Mouse (Mus musculus): ENCODE results near the gene Drd1. TPM values are rescaled to one million over a fixed set of nuclear protein-coding genes. Genes with fewer than 3 reads are reported as not detected.

The Drd1 gene
- polyA plus RNA-seq, 1 experiment from 2014 or later = 0.18 TPM

- Histone ChIP-seq H3K27me3 (replicated peaks) (no peaks in the 10 kb centered on the region), H3K4me3 (replicated peaks) (peak overlapping the region; percentile 84), H3K4me1 (peaks cover 3% of the 10 kb centered on the region; the same call in 1 of the 2 replicates), H3K9me3 (no peaks in the 10 kb centered on the region), H3K4me2 (peak overlapping the region; percentile 64), H3K27ac (peak overlapping the region; percentile 87), H3K36me3 (no peaks in the 10 kb centered on the region), H3K9ac (peak overlapping the region; percentile 84)
- ATAC-seq (ENCODE audit: insufficient read depth, low FRiP score, low read depth) = peak; percentile 15; the same call in 1 of the 2 replicates
- WGBS = 25% methylated on average over 10 of the region's 10 CpGs
Measured at GRCm38 (mm10) chr13:54072526-54073057, 17.1 kb upstream of the Drd1 start.

DNA sequence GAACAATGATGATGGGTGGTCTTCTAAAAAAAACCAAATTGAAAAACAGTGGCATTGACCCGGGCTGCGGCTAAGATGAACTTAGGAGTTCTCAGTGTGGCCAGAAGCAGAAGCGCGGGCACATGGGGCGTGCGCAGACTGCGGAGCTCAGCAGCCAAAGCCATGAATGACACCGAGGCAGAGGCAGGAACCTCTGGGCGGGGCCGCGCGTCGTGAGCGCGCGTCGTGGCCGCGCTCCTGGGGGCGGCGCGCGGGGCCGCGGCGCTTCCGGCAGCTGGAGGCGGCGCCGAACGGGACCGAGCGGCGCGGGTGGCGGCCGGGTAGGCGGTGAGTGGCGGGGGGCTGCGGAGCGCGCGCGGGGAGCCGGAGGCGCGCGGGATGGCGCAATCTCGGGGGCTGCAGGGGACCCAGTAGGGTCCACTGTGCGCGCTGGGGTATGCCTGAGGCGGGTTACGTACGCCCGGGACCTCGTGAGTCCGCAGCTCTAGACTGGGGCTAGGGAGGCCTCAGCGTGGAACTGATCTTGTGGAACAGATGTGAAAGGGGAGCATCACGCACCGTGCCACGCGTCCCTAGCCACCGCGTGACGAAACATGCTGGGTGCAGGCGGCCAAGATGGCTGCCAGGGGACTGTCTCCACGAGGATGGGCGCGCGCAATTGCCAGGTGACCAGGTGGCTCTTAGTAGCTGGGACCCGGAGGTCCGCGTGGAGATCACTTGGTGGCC lies 16.3 kb upstream of the Drd1 start, which contains the start of gene Sfxn1:
Gene Sfxn1 (plus strand): TSS at position 264 of the 726 bp plus-strand sequence.
- Histone ChIP-seq H3K27me3 (replicated peaks) (no peaks in the 10 kb centered on the region), H3K4me1 (peaks cover 3% of the 10 kb centered on the region; the same call in 1 of the 2 replicates), H3K4me2 (peak within 1 kb of the TSS; percentile 64), H3K36me3 (no peaks in the 10 kb centered on the region), H3K27ac (peak within 1 kb of the TSS; percentile 87), H3K4me3 (replicated peaks) (peak within 1 kb of the TSS; percentile 84), H3K9ac (peak within 1 kb of the TSS; percentile 84), H3K9me3 (no peaks in the 10 kb centered on the region)
- WGBS = under 1% methylated on average over 73 of the region's 74 CpGs
- ATAC-seq (ENCODE audit: insufficient read depth, low FRiP score, low read depth) = peak; percentile 83

DNA sequence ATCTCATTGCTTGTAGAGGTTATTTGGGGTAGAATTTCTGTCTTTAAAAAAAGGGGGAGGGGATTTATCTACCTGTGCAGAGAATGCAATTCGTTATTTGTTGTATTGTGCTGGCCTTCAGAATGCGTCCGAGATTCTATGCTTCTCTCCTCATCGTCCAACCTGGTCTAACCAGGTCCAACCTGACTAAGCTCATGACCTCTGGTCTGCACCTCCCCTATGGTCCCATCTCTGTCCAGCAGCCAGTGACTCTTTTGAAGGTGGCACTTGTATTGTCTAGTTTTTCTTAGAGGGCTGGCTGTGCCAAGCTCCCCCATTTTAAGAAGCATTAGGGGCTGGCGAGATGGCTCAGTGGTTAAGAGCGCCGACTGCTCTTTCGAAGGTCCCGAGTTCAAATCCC lies 15.5 kb upstream of the Drd1 start:
- no peak overlapping the region for H3K9ac ChIP-seq
- no peaks in the 10 kb centered on the region for H3K27me3 ChIP-seq (replicated peaks)
- no peaks in the 10 kb centered on the region for H3K36me3 ChIP-seq
- no peak for ATAC-seq (ENCODE audit: insufficient read depth, low FRiP score, low read depth)
- H3K4me3 ChIP-seq (replicated peaks) = no peak overlapping the region
- H3K27ac ChIP-seq = no peak overlapping the region
- 94% methylated on average over 9 of the region's 9 CpGs for WGBS
- peaks cover 3% of the 10 kb centered on the region; the same call in 1 of the 2 replicates for H3K4me1 ChIP-seq
- no peak overlapping the region for H3K4me2 ChIP-seq
- no peaks in the 10 kb centered on the region for H3K9me3 ChIP-seq

DNA sequence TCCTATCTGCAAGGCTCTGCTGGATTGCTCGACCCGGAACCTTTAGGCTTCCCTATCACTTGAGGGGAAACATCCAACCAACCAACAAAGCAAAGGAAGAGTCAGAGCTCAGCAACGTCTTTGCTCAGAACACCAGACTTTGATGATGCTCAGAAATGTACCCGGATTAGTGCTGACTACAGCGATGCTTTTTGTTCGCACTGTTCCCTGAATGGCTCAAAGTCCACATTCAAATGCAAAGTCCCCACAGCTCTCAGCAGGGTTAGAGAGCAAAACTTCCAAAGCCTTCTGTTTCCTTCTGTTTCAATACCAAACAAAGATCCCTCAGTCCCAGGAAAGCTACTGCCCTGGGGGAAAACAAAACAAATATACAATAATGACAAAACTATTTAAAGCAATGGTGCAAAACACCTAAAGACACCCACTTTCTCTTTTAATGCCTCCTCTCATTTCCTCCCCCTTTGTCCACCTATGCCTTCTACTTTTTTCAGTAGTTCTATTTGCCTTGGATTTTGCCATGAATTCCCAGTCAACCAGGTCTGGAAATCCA lies 12.2 kb upstream of the Drd1 start:
- Histone ChIP-seq H3K27ac (no peak overlapping the region), H3K4me3 (replicated peaks) (no peak overlapping the region), H3K4me2 (no peak overlapping the region), H3K9ac (no peak overlapping the region), H3K27me3 (replicated peaks) (no peaks in the 10 kb centered on the region), H3K4me1 (no peaks in the 10 kb centered on the region; the same call in 1 of the 2 replicates), H3K9me3 (no peaks in the 10 kb centered on the region), H3K36me3 (no peaks in the 10 kb centered on the region)
- 43% methylated on average over 6 of the region's 6 CpGs for WGBS
- no peak for ATAC-seq (ENCODE audit: insufficient read depth, low FRiP score, low read depth)

DNA sequence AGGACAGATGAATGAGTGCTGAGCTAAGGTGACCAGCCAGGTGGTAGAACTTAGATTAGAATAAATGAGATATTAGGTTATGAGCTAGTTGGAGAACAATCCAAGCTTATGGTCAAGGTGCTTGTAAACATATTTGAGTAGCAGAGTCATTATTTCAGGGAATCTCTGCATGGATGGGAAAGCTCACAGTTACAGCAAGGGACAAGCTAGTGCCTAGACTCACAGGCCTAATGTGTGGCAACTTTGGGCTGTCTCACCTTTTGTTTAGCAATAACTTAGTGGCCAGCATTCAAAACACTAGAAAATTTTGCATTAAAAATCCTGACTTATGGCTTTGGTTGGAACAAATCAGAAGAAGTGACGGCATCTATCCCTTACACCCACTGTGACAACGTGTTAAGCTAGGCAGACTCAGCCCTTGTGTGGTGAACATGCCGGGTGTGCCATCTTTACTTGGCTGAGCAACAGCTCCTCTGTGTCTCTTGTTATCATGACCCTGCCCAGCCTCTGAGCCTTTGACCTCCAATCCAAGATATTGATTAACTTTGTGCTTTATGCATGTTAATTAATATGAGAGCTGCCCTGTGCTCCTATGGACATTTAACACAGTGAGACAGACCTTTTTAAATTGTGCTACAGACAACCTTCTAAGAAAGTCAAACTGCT lies 10.7 kb upstream of the Drd1 start:
- no peak for ATAC-seq (ENCODE audit: insufficient read depth, low FRiP score, low read depth)
- no peak overlapping the region for H3K4me3 ChIP-seq (replicated peaks)
- no peaks in the 10 kb centered on the region for H3K9me3 ChIP-seq
- WGBS = 81% methylated on average over 3 of the region's 3 CpGs
- H3K4me1 ChIP-seq = no peaks in the 10 kb centered on the region
- H3K27me3 ChIP-seq (replicated peaks) = no peaks in the 10 kb centered on the region
- H3K9ac ChIP-seq = no peak overlapping the region
- no peak overlapping the region for H3K27ac ChIP-seq
- H3K4me2 ChIP-seq = no peak overlapping the region
- H3K36me3 ChIP-seq = no peaks in the 10 kb centered on the region

GRCm38 (mm10) chr13:54063292-54063691 lies 7.8 kb upstream of the Drd1 start:
- Histone ChIP-seq H3K36me3 (no peaks in the 10 kb centered on the region), H3K4me1 (no peaks in the 10 kb centered on the region), H3K27me3 (replicated peaks) (no peaks in the 10 kb centered on the region), H3K4me3 (replicated peaks) (no peak overlapping the region), H3K27ac (no peak overlapping the region), H3K9me3 (no peaks in the 10 kb centered on the region), H3K4me2 (no peak overlapping the region), H3K9ac (no peak overlapping the region)
- ATAC-seq (ENCODE audit: insufficient read depth, low FRiP score, low read depth) = no peak
- 5% methylated on average over 3 of the region's 3 CpGs for WGBS

DNA sequence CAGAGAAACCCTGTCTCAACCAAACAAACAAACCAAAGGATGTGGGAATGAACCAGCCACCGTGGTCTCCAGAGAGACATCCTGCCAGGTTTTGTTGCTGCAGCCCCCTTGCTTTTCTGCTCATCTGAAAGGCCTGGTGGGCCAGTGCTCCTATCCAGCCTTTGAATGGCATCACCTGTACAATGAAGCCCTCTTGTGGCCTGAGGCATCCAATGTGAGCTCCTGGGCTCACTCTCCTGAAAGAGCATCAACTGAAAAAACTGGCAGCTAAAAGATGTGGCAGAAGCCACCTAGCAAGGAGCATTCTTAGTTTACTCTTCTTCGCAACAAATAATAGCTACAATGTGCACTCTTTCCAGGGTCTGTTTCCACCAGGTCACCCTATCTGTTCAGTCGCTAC lies 6.6 kb upstream of the Drd1 start:
- WGBS = 83% methylated on average over 3 of the region's 3 CpGs
- no peak overlapping the region for H3K4me2 ChIP-seq
- H3K4me1 ChIP-seq = no peaks in the 10 kb centered on the region
- no peaks in the 10 kb centered on the region for H3K36me3 ChIP-seq
- H3K9ac ChIP-seq = no peak overlapping the region
- ATAC-seq (ENCODE audit: insufficient read depth, low FRiP score, low read depth) = no peak
- H3K4me3 ChIP-seq (replicated peaks) = no peak overlapping the region
- no peak overlapping the region for H3K27ac ChIP-seq
- H3K9me3 ChIP-seq = no peaks in the 10 kb centered on the region
- H3K27me3 ChIP-seq (replicated peaks) = no peaks in the 10 kb centered on the region

DNA sequence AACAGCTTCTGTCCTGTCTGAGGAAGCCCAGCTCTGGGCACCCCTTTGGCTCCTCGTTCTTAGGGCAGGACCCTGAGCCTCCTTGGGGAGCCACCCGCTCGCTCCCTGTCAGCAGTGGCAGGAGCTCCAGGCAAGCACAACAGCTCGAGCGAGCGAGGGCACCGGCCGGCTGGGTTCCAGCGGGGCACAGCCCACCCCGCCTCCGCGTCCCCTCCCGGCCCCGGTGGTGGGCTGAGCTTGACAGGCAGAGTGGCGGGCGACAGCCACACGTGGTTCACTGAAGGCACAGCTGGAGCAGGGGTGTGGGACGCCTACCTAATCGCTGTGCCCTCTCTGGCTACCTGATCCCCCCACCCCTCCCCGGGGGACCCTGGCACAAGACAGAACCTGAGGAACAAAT lies 543 bp downstream of the Drd1 start:
- no peaks in the 10 kb centered on the region for H3K4me1 ChIP-seq
- H3K27ac ChIP-seq = no peak overlapping the region
- no peaks in the 10 kb centered on the region for H3K9me3 ChIP-seq
- WGBS = under 1% methylated on average over 20 of the region's 20 CpGs
- H3K36me3 ChIP-seq = no peaks in the 10 kb centered on the region
- H3K27me3 ChIP-seq (replicated peaks) = peaks cover 22% of the 10 kb centered on the region
- H3K4me2 ChIP-seq = peak overlapping the region; percentile 95
- no peak overlapping the region for H3K9ac ChIP-seq
- ATAC-seq (ENCODE audit: insufficient read depth, low FRiP score, low read depth) = no peak
- H3K4me3 ChIP-seq (replicated peaks) = peak overlapping the region; percentile 45

DNA sequence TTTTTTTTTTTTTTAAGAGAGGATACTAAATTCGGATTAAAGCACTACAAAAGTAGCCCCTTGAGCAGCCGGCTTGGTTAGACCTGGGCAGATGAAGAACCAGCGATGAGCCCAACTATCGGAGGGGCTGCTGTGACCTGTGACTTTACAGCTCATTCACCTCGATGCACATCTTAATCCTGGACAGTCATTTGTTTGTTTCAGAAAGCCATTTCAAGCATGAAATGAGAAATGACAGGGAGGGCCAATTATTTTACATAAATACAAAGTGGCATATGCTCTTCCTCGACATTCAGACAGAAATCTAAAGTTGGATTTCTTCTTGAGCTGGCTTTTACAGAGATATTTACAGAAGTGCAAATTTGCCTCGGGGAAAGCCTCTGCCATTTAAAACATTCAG lies 3.9 kb downstream of the Drd1 start:
- no peak overlapping the region for H3K27ac ChIP-seq
- peaks cover 22% of the 10 kb centered on the region for H3K27me3 ChIP-seq (replicated peaks)
- no peak overlapping the region for H3K9ac ChIP-seq
- H3K4me2 ChIP-seq = no peak overlapping the region
- no peak for ATAC-seq (ENCODE audit: insufficient read depth, low FRiP score, low read depth)
- no peak overlapping the region for H3K4me3 ChIP-seq (replicated peaks)
- H3K9me3 ChIP-seq = no peaks in the 10 kb centered on the region
- no peaks in the 10 kb centered on the region for H3K36me3 ChIP-seq
- no peaks in the 10 kb centered on the region for H3K4me1 ChIP-seq
- WGBS = 62% methylated on average over 7 of the region's 7 CpGs

DNA sequence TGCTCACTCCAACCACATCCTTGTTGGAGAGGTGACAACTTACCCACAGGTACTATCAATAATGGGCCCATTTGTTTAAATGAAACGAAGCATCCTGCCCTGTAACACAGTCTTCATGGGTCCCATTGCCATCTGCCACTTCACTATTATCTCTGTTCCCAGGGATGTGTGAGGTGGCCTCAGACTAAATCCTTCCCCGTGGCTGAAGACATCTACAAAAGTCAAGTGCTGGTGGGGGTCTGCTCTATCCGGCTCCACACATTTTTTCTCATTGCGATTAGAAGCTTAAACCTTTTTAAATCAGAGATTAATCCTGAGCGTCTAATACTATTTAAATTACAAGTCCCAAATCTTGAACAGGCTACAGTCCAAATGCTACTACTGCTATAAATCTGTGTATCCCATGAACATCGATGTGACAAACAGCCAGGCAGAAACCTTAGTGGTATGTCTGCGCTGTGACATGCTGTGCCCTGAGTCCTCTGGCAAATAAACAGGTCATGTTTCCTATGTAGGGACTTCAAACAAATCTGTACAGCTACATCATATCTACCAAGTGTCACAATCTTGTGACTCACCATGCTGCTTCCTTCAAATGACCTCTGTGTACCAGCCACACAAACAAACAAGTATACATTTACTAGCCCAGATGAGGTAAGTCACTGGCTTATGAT lies 6.7 kb downstream of the Drd1 start:
- WGBS = 80% methylated on average over 7 of the region's 7 CpGs
- ATAC-seq (ENCODE audit: insufficient read depth, low FRiP score, low read depth) = no peak

GRCm38 (mm10) chr13:54040256-54040655 lies 15.2 kb downstream of the Drd1 start:
- no peak overlapping the region for H3K4me2 ChIP-seq
- no peak overlapping the region for H3K4me3 ChIP-seq (replicated peaks)
- no peaks in the 10 kb centered on the region for H3K9me3 ChIP-seq
- no peak overlapping the region for H3K27ac ChIP-seq
- no peaks in the 10 kb centered on the region for H3K36me3 ChIP-seq
- no peaks in the 10 kb centered on the region for H3K27me3 ChIP-seq (replicated peaks)
- WGBS = 87% methylated on average over 2 of the region's 2 CpGs
- no peaks in the 10 kb centered on the region for H3K4me1 ChIP-seq
- H3K9ac ChIP-seq = no peak overlapping the region
- no peak for ATAC-seq (ENCODE audit: insufficient read depth, low FRiP score, low read depth)

More for the DNA sequence above, 6.7 kb downstream of the Drd1 start:
- Histone ChIP-seq H3K36me3 (no peaks in the 10 kb centered on the region), H3K4me2 (no peak overlapping the region), H3K27me3 (replicated peaks) (peaks cover 4% of the 10 kb centered on the region), H3K4me1 (no peaks in the 10 kb centered on the region), H3K9me3 (no peaks in the 10 kb centered on the region), H3K27ac (no peak overlapping the region), H3K9ac (no peak overlapping the region), H3K4me3 (replicated peaks) (no peak overlapping the region)
